9 mouse cellular contexts compared by ENCODE assay signal in the genomic region with DNA sequence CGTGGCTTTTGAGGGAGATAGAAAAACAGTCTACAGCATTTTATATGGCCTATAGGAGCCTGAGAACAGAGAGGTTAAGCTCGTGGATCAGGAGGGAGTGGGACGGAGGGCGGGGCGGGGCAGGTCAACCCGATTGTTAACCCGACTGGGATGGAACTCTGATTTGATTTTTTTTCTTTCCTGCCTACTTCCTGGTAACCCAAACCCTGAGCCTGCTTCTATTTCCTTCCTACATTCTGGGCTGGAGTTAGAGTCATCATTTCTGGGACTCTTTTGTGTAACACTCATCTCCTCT. TPM values are rescaled to one million over a fixed set of nuclear protein-coding genes. Genes with fewer than 3 reads are reported as not detected.
A peak's percentile ranks its signal among the peaks of the same experiment; 100 is the strongest.
DNase-seq lines count a peak whose midpoint lies in the region; ATAC-seq and TF ChIP-seq lines count a peak whose summit lies in the region.
"Had no signal": no experiment of that assay in that cellular context is flagged by ENCODE, and none has a peak within 500 bp of the region (broad histone marks: within the 10 kb centered on the region; RNA-seq: fewer than 3 reads in every experiment).

No protein-coding gene starts in this region.

- H3K4me2 ChIP-seq in lung, postnatal 0 days (replicated peaks; ENCODE audit: low read depth, low read length): peak overlapping the region; percentile 62
- H3K4me2 ChIP-seq in forebrain, embryonic 16.5 days (ENCODE audit: low read length): peak overlapping the region; percentile 70
- peak overlapping the region; percentile 76 for H3K4me2 ChIP-seq in limb, embryonic 12.5 days
- H3K4me2 ChIP-seq in stomach, embryonic 14.5 days (replicated peaks; ENCODE audit: low read depth, low read length): peak overlapping the region; percentile 66

- peak overlapping the region; percentile 89 for H3K27ac ChIP-seq in lung, postnatal 0 days (ENCODE audit: low read length)
- peak overlapping the region; percentile 39; the same call in 1 of the 2 replicates for H3K27ac ChIP-seq in forebrain, embryonic 16.5 days (ENCODE audit: low read length)
- H3K27ac ChIP-seq in limb, embryonic 12.5 days: no peak overlapping the region
- H3K27ac ChIP-seq in stomach, embryonic 14.5 days (ENCODE audit: low read length): no peak overlapping the region

- 5% methylated on average over 7 of the region's 7 CpGs for WGBS in lung, postnatal 0 days
- WGBS in forebrain, embryonic 16.5 days: under 1% methylated on average over 7 of the region's 7 CpGs
- WGBS in limb, embryonic 12.5 days: 0% methylated on average over 7 of the region's 7 CpGs
- WGBS in stomach, embryonic 14.5 days: 1% methylated on average over 7 of the region's 7 CpGs

- H3K9ac ChIP-seq in lung, postnatal 0 days (replicated peaks; ENCODE audit: low read depth): peak overlapping the region; percentile 34; the same call in 1 of the 2 replicates
- peak overlapping the region; percentile 59 for H3K9ac ChIP-seq in forebrain, embryonic 16.5 days (replicated peaks; ENCODE audit: low read depth, low read length)
- H3K9ac ChIP-seq in limb, embryonic 12.5 days (replicated peaks): no peak overlapping the region
- H3K9ac ChIP-seq in stomach, embryonic 14.5 days (replicated peaks; ENCODE audit: low read depth, low read length): no peak overlapping the region

- no peak; the same call in 1 of the 2 replicates for ATAC-seq in lung, postnatal 0 days
- no peak for ATAC-seq in forebrain, embryonic 16.5 days
- no peak for ATAC-seq in limb, embryonic 12.5 days (ENCODE audit: insufficient number of reproducible peaks, insufficient read depth, low FRiP score, low TSS enrichment, low read depth)
- ATAC-seq in stomach, embryonic 14.5 days (ENCODE audit: insufficient number of reproducible peaks, insufficient read depth, low FRiP score, low read depth): no peak

- peaks cover 21% of the 10 kb centered on the region for H3K4me1 ChIP-seq in lung, postnatal 0 days (ENCODE audit: insufficient read depth, low read depth, low read length)
- peaks cover 30% of the 10 kb centered on the region for H3K4me1 ChIP-seq in forebrain, embryonic 16.5 days (replicated peaks; ENCODE audit: control insufficient read depth, insufficient read depth, low read length)
- H3K4me1 ChIP-seq in limb, embryonic 12.5 days (replicated peaks): peaks cover 26% of the 10 kb centered on the region
- peaks cover 18% of the 10 kb centered on the region; the same call in 1 of the 2 replicates for H3K4me1 ChIP-seq in stomach, embryonic 14.5 days (ENCODE audit: control insufficient read depth, insufficient read depth, low read length)

- TF ChIP-seq CTCF in lung, postnatal 0 days (IDR thresholded peaks at IDR 0.05): no peak

- H3K9me3 ChIP-seq in lung, postnatal 0 days (ENCODE audit: low read length): no peaks in the 10 kb centered on the region
- no peaks in the 10 kb centered on the region for H3K9me3 ChIP-seq in forebrain, embryonic 16.5 days (ENCODE audit: control insufficient read depth, low read length)
- no peaks in the 10 kb centered on the region for H3K9me3 ChIP-seq in limb, embryonic 12.5 days
- no peaks in the 10 kb centered on the region for H3K9me3 ChIP-seq in stomach, embryonic 14.5 days (ENCODE audit: control insufficient read depth, low read depth, low read length)

- DNase-seq in lung, postnatal 0 days (ENCODE audit: low spot score): no peak
- DNase-seq in lung, postnatal 14 days: no peak
- no peak for DNase-seq in cerebellum, adult 18-20 months
- no peak for DNase-seq in gastrocnemius, adult 8-10 months (ENCODE audit: low spot score in 2 of 2)
- DNase-seq in right cerebral cortex, adult 2 months (ENCODE audit: low spot score in 2 of 2): no peak

- H3K36me3 ChIP-seq in lung, postnatal 0 days (ENCODE audit: insufficient read depth, low read length): no peaks in the 10 kb centered on the region
- no peaks in the 10 kb centered on the region for H3K36me3 ChIP-seq in forebrain, embryonic 16.5 days (ENCODE audit: control insufficient read depth, insufficient read depth)
- H3K36me3 ChIP-seq in limb, embryonic 12.5 days: no peaks in the 10 kb centered on the region
- no peaks in the 10 kb centered on the region for H3K36me3 ChIP-seq in stomach, embryonic 14.5 days (ENCODE audit: control insufficient read depth, insufficient read depth, low read length)

- H3K4me3 ChIP-seq in lung, postnatal 0 days (ENCODE audit: low read depth, low read length): peak overlapping the region; percentile 27
- peak overlapping the region; percentile 37 for H3K4me3 ChIP-seq in forebrain, embryonic 16.5 days (replicated peaks; ENCODE audit: low read length)
- H3K4me3 ChIP-seq in limb, embryonic 12.5 days (replicated peaks): peak overlapping the region; percentile 39
- peak overlapping the region; percentile 23 for H3K4me3 ChIP-seq in stomach, embryonic 14.5 days (ENCODE audit: low read depth, low read length)

- no peak for TF ChIP-seq EP300 in lung, postnatal 0 days (IDR thresholded peaks at IDR 0.05)

- H3K27me3 ChIP-seq in lung, postnatal 0 days (replicated peaks; ENCODE audit: insufficient read depth, low read length): no peaks in the 10 kb centered on the region
- no peaks in the 10 kb centered on the region for H3K27me3 ChIP-seq in forebrain, embryonic 16.5 days (replicated peaks; ENCODE audit: control insufficient read depth, insufficient read depth, low read length)
- H3K27me3 ChIP-seq in limb, embryonic 12.5 days: peaks cover 43% of the 10 kb centered on the region
- no peaks in the 10 kb centered on the region for H3K27me3 ChIP-seq in stomach, embryonic 14.5 days (ENCODE audit: control insufficient read depth, insufficient read depth, low read length)

RNA-seq across cellular contexts. Expression of a gene that starts 27.7 kb away (rescaled TPM):
- 867 and 887 TPM in 2 replicates for polyA plus RNA-seq in lung, postnatal 0 days (2015; fragmentation: Nextera tagmentation; extraction: Ambion mirVana)
- 1,924 and 2,147 TPM in 2 replicates for polyA plus RNA-seq in forebrain, embryonic 16.5 days (2015; fragmentation: Nextera tagmentation; extraction: Ambion mirVana)
- 850 and 865 TPM in 2 replicates for polyA plus RNA-seq in limb, embryonic 12.5 days (2016; fragmentation: Nextera tagmentation; extraction: Ambion mirVana)
- 951 and 1,023 TPM in 2 replicates for polyA plus RNA-seq in stomach, embryonic 14.5 days (2014; fragmentation: Nextera tagmentation; extraction: Ambion mirVana)
- 100 to 1,000 TPM; 155 to 194 (median 178) TPM for total RNA-seq in gastrocnemius, adult 8-10 months (2022)

RNA-seq across cellular contexts. Expression of a gene that starts 46.9 kb away (rescaled TPM):
- not detected in 2 replicates for polyA plus RNA-seq in lung, postnatal 0 days (2015; fragmentation: Nextera tagmentation; extraction: Ambion mirVana)
- not detected in 2 replicates for polyA plus RNA-seq in forebrain, embryonic 16.5 days (2015; fragmentation: Nextera tagmentation; extraction: Ambion mirVana)
- polyA plus RNA-seq in limb, embryonic 12.5 days (2016; fragmentation: Nextera tagmentation; extraction: Ambion mirVana): not detected in 2 replicates
- polyA plus RNA-seq in stomach, embryonic 14.5 days (2014; fragmentation: Nextera tagmentation; extraction: Ambion mirVana): not detected in 2 replicates
- not detected for total RNA-seq in gastrocnemius, adult 8-10 months (2022)
- total RNA-seq: gastrocnemius, postnatal 10 days had no signal

Comparison
In these comparisons a context has a peak if more than half of its experiments do, and no peak if none do; other contexts are left out.
1. H3K27ac ChIP-seq: peak in lung, postnatal 0 days (single experiment) and forebrain, embryonic 16.5 days (single experiment); none in limb, embryonic 12.5 days (single experiment) and stomach, embryonic 14.5 days (single experiment).
2. H3K9ac ChIP-seq: peak in lung, postnatal 0 days (single experiment) and forebrain, embryonic 16.5 days (single experiment); none in limb, embryonic 12.5 days (single experiment) and stomach, embryonic 14.5 days (single experiment).
3. Peak in every context shown above with its lines, with median percentiles within 50 percentile points of each other: H3K4me2 ChIP-seq and H3K4me3 ChIP-seq.